Mouse (Mus musculus) inflammation-experienced regulatory T-cells, adult 6 months (primary cell): ENCODE measurements around the gene Cd63. TPM values are rescaled to one million over a fixed set of nuclear protein-coding genes. Genes with fewer than 3 reads are reported as not detected.

ENCODE experiments used
- ATAC-seq: one replicate; pipeline ENCODE4 v1.8.0; 2017
- polyA plus RNA-seq, 3 experiments: library from polyadenylated mRNA; unstranded; fragments of 100-300 nt; shearing (Covaris generic); gene quantifications; one replicate each; pipeline ENCODE4 v1.2.1; 2017

The Cd63 gene
- polyA plus RNA-seq, 3 experiments from 2014 or later, result 0.58 to 2.0 TPM; not detected in 1

- no peak for ATAC-seq
These were observed 29.0 kb downstream of the Cd63 start for GRCm38 (mm10) chr10:128929638-128930378.

GRCm38 (mm10) chr10:128931441-128931840 is 30.7 kb downstream of the Cd63 start:
- ATAC-seq, result no peak

- ATAC-seq, result peak; percentile 52
These were observed 32.8 kb downstream of the Cd63 start, which contains the start of gene Itga7 for GRCm38 (mm10) chr10:128933574-128933973. Gene Itga7 (plus strand): TSS chr10:128933818.

DNA sequence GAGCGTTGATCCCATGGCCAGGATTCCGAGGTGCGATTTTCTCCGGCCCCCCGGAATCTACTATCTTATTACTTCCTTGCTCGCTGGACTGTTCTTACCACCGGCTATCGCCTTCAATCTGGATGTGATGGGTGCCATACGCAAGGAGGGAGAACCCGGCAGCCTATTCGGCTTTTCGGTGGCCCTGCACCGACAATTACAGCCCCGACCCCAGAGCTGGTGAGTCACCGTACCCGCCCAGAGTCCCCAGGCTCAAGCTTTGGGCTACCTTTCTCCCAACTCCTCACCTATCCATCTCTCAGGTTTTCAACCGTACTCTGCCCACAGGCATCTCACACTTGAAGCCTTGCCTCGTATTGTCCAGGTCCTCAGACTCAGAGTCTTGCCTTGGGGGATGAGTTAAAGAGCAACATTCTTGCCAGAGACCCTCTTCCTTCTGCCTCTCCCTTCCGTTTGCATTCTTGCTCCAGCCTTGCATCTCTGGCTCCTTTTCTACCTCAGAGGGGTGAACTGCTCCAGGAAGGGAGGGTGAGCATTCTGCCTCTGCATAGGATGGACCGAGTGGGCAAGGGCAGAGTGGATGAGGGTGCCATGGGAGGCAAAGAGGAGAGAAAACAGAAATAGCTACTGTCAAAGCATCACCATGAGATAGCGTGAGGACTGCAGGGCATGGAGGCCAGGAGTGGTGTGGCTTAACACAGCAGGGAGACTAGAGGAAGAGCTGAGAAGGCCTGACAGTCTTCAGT is 33.4 kb downstream of the Cd63 start:
- no peak for ATAC-seq

GRCm38 (mm10) chr10:128934997-128935787 is 34.4 kb downstream of the Cd63 start:
- ATAC-seq, result no peak

DNA sequence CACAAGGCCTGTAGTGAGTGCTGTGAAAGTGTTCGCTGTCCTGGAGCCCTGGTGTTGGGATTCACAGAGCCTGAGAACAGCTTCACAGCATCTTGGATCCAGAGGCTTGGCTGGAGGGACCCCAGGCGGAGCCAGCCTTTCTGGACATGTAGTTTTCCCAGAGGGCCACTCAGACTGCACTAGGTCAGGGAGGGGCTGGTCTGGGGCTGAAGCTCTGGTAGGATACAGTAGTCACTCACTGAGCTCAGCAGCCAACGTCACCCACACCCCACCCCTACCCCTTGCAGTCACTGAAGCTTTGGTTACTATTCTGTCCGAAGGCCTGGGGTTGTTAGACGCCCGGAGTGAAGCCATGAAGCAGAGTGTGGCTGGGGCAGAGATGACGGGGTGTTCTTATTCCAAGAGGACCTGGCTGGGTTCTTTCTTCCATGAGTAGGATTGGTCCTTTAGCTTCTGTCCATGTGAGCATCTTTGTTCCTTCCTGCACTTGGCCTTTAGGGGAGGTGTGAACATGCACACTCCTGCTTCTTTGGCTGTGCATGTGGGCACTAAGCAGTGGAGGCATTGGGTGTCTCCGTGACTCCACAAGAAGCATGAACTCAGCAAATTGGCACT is 35.1 kb downstream of the Cd63 start:
- no peak for ATAC-seq

GRCm38 (mm10) chr10:128937756-128938390 is 37.1 kb downstream of the Cd63 start:
- ATAC-seq, result no peak

DNA sequence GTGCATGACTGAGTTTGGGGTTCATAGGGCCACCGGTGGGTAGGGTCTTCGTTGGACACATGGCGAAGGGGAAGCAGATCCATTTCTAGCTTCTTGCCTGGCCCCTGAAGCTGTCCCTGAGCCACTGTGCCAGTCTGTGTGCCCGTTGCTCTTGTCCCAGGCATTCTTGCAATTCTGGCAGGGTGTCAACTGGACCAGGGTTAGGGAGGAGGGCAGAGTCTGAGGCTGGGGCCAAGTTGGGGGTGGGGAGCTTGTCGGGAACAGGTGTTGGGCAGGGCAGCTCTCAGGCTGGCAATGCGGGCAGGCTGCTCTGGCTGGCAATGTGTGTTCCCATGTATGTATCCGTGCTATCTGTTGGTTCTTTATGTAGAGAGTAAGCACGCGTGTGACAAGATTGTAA is 37.7 kb downstream of the Cd63 start:
- no peak for ATAC-seq

DNA sequence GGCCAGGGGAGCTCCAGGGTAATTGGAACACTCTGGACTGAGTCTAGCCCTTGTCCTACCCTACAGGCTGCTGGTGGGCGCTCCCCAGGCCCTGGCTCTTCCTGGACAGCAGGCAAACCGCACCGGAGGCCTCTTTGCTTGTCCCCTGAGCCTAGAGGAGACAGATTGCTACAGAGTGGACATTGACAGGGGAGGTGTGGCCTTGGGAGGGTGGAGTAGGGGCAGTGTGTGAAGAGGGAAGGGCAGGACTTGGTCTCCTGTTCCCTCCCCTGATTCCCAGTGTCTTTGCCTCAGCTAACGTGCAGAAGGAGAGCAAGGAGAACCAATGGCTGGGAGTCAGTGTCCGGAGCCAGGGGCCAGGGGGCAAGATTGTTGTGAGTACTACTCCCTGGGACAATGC is 38.2 kb downstream of the Cd63 start:
- no peak for ATAC-seq

DNA sequence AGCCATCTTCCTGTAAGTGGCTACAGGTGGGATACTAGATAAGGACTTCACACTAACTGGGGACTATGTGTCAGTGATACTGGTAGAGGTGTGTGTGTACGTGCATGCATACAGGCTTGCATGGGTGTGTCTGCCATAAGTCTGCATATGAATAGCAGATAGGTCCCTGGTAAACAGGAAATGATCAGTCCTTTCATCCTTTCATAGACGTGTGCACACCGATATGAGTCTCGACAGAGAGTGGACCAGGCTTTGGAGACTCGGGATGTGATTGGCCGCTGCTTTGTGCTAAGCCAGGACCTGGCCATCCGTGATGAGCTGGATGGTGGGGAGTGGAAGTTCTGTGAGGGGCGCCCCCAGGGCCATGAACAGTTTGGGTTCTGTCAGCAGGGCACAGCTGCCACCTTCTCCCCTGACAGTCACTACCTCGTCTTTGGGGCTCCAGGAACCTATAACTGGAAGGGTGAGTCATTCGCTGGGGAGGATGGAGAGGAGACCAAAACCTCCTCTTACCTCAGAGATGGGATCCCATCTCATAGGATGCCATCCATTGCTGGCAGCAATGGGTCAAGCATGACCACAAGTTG is 39.8 kb downstream of the Cd63 start:
- ATAC-seq, result peak; percentile 96

GRCm38 (mm10) chr10:128945675-128946074 is 44.9 kb downstream of the Cd63 start:
- ATAC-seq, result no peak

- no peak for ATAC-seq
These were observed 46.7 kb downstream of the Cd63 start for GRCm38 (mm10) chr10:128947496-128947895.

DNA sequence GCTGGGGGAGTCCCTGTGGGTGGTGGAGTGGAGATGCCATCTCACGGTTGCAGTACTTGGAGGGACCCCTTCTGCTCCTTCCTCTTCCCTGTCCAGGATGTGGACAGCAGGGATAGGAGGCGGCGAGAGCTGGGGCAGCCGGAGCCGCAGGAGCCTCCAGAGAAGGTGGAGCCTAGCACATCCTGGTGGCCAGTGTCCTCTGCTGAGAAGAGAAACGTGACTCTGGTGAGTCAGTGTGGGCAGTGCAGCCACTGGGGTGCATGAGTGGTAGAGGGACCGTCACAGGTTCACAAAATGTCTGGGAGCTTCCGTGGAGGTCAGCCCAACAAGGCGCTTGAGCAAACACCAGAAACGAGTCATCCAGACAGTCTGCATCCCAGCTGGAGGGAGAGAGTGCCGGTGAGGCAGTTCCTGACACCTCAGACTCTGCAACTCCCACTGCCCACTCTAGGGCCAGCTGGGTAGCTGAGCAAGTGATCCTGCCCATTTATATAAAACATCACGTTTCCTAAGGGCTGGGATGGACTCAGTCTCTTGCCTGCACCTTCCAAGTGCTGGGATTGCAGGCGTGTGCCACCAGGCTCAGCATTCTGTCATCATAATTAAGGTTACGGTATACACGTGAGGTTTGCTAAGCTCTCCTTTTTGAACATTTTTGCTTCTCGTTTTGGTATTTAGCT is 49.6 kb downstream of the Cd63 start:
- ATAC-seq, result no peak

- ATAC-seq, result no peak
These were observed 57.6 kb downstream of the Cd63 start for GRCm38 (mm10) chr10:128958340-128958739.

GRCm38 (mm10) chr10:128960142-128960541 is 59.4 kb downstream of the Cd63 start:
- no peak for ATAC-seq

GRCm38 (mm10) chr10:128960590-128961584 is 60.1 kb downstream of the Cd63 start, which contains the start of gene Mettl7b:
Gene Mettl7b (minus strand): TSS chr10:128960988.
- ATAC-seq, result no peak
